Mouse (Mus musculus) limb, embryonic 14.5 days (tissue): ENCODE results near the gene Ttc16. TPM values are rescaled to one million over a fixed set of nuclear protein-coding genes. Genes with fewer than 3 reads are reported as not detected.
A peak's percentile ranks its signal among the peaks of the same experiment; 100 is the strongest.

ENCODE experiments used
- ATAC-seq: fragments of 200-750 bp; cut with Nextera tagmentation; 2 replicates; pipeline ENCODE4 v1.8.0; 2017; ENCODE audit warnings: low read depth, moderate number of reproducible peaks, moderate TSS enrichment; ENCODE audit not compliant: low FRiP score
- DNase-seq: peaks from one replicate; pipeline ENCODE4 v3.0.0-alpha.2; 2015; ENCODE audit warnings: low spot score
- H3K27ac ChIP-seq: fragments of 300-500 bp; sonication (generic); replicated peaks from 2 replicates; pipeline ENCODE4 v1.5.1; 2014; ENCODE audit warnings: low read depth, mild to moderate bottlenecking, low read length, moderate library complexity, mixed read lengths
- H3K27me3 ChIP-seq: fragments of 300-500 bp; sonication (generic); 2 replicates; pipeline ENCODE4 v1.6.1; 2014; ENCODE audit warnings: low read length, mixed read lengths; ENCODE audit not compliant: control insufficient read depth, insufficient read depth
- H3K36me3 ChIP-seq: fragments of 300-500 bp; sonication (generic); 2 replicates; pipeline ENCODE4 v1.6.1; 2014; ENCODE audit warnings: mild to moderate bottlenecking, low read length, moderate library complexity, mixed read lengths; ENCODE audit not compliant: control insufficient read depth, insufficient read depth
- H3K4me1 ChIP-seq: fragments of 300-500 bp; sonication (generic); 2 replicates; pipeline ENCODE4 v1.6.1; 2014; ENCODE audit warnings: antibody characterized with exemption, low read length, mixed read lengths; ENCODE audit not compliant: control insufficient read depth, insufficient read depth
- H3K4me2 ChIP-seq: fragments of 300-500 bp; sonication (generic); replicated peaks from 2 replicates; pipeline ENCODE4 v1.6.1; 2014; ENCODE audit warnings: low read depth, mild to moderate bottlenecking, low read length, moderate library complexity; ENCODE audit not compliant: severe bottlenecking
- H3K4me3 ChIP-seq: fragments of 300-500 bp; sonication (generic); replicated peaks from 2 replicates; pipeline ENCODE4 v1.5.1; 2014; ENCODE audit warnings: low read length
- H3K9ac ChIP-seq: fragments of 300-500 bp; sonication (generic); 2 replicates; pipeline ENCODE4 v1.6.1; 2014; ENCODE audit warnings: mild to moderate bottlenecking, low read depth, low read length, moderate library complexity; ENCODE audit not compliant: severe bottlenecking
- H3K9me3 ChIP-seq: fragments of 300-500 bp; sonication (generic); 2 replicates; pipeline ENCODE4 v1.6.1; 2016; ENCODE audit warnings: low read length; ENCODE audit not compliant: control insufficient read depth
- POLR2A ChIP-seq: fragments of 200-500 bp; IDR thresholded peaks from 2 replicates; pipeline ENCODE4 v1.8.0; 2012; ENCODE audit warnings: inconsistent platforms, mild to moderate bottlenecking, moderate library complexity, borderline replicate concordance; ENCODE audit not compliant: insufficient read depth, insufficient read length; ENCODE audit errors: extremely low read depth
- WGBS: fragments of 180-500 bp; shearing (Covaris S2); extraction: QIAGEN DNeasy Blood & Tissue Kit; methylation state at CpG from one replicate; pipeline ENCODE4 v1.1.7; 2014; 5-methylcytosine and 5-hydroxymethylcytosine counted together
- microRNA counts: library from miRNA; unstranded; fragments of <30 nt; microRNA quantifications from one replicate; lab custom pipeline; 2016
- microRNA-seq: library from miRNA; unstranded; fragments of <30 nt; microRNA quantifications from one replicate; pipeline ENCODE4, GENCODE M21; 2016
- polyA plus RNA-seq, 2 experiments: library from polyadenylated mRNA; depleted of rRNA in 1 of 2; stranded (reverse) in 1 of 2; unstranded in 1 of 2; fragments of >200 nt; fragmentation: Nextera tagmentation in 1 of 2; extraction: Ambion mirVana in 1 of 2; gene quantifications; 2 replicates each; pipeline versions ENCODE4 v1.2.1 to v1.2.3; 2012 to 2014

Ttc16 gene
- polyA plus RNA-seq, 2 experiments: 0.15 to 0.47 TPM

DNA sequence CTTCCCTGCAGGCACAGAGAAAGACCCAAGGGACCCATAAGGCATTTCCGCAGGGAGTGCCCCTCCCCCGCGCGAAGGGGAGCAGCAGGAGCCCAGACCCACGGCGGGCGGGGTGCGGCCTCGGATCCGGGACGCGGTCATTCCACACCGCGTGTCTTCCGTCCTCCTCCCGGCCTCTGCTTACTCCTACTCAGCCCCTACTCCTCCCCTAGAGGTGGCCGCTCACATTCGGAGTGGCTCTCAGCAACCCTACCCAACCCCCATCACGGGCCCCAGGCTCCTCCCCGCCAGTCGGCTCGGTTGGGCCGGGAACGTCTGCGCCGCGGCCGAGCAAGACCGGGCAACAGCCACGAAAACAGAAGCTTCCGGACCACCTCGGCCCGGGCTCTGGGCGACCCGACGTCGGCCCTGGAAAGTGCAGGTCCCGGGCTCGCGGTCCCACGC, 63.3 kb downstream of the Ttc16 start:
- Histone ChIP-seq H3K9ac (peak overlapping the region; percentile 84), H3K27me3 (no peaks in the 10 kb centered on the region), H3K4me3 (peak overlapping the region; percentile 88), H3K27ac (peak overlapping the region; percentile 95), H3K36me3 (peaks cover 41% of the 10 kb centered on the region), H3K4me1 (peaks cover 16% of the 10 kb centered on the region), H3K4me2 (peak overlapping the region; percentile 79), H3K9me3 (no peaks in the 10 kb centered on the region)
- under 1% methylated on average over 41 of the region's 41 CpGs for WGBS
- ATAC-seq: peak; percentile 38; the same call in 1 of the 2 replicates
- TF ChIP-seq POLR2A: no peak
- DNase-seq: peak; percentile 54

DNA sequence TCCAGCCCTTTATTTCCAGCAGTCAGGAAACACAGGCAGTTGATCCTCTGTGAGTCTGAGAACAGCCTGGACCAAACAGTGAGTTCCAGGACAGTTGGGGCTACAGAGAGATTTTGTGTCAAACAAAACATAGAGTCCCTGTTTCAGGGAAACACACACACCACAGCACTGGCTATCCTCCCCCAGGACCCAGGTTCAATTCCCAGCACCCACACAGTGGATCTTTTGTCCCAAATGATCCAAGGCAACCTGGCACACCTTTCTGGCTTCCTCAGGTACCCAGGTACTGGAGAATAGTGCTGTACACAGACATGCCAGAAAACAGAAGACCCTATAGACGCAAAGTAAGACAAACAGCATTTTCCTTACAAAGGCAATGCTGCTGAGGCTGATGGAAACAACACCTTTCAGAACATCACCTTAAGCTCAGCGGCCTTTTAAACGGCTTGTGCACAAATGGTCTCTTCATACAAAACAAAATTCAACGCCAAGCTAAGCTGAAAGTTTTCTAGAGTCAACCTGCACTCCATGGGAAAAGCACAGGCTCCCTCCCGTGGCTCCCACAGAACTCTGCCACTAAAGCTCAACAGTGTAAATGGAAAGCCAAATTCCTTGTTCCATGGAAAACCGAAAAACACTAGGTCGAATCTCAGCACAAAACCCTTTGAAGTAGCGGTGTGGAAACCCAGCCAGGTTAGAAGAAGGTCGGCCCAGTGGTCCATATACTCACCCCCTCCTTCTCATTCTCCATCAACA, 64.0 kb downstream of the Ttc16 start:
- TF ChIP-seq POLR2A: no peak
- Histone ChIP-seq H3K27ac (peak overlapping the region; percentile 95), H3K36me3 (peaks cover 47% of the 10 kb centered on the region), H3K27me3 (no peaks in the 10 kb centered on the region), H3K9ac (peak overlapping the region; percentile 84), H3K4me2 (peak overlapping the region; percentile 79), H3K4me3 (peak overlapping the region; percentile 88), H3K9me3 (no peaks in the 10 kb centered on the region), H3K4me1 (peaks cover 16% of the 10 kb centered on the region)
- ATAC-seq: no peak
- DNase-seq: no peak
- WGBS: 27% methylated on average over 9 of the region's 9 CpGs

DNA sequence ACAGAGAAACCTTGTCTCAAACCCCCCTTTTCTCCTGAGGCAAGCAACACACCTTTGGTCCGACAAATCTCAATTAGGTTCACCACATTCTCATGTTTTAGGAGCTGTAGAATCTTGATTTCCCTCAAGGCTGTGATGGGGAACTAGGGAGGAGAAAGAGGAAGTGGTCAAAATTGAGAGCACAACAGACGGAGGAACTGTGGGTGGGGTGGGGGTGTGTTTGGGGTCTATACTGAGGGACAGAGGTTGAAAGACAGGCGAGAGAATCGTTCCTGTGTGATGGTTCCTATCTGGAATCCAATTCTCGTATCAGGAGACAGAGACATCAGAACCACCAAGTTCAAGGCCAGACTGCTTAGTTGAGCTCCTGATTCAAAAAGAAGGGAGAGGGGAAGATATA, 65.0 kb downstream of the Ttc16 start:
- Histone ChIP-seq H3K36me3 (peaks cover 58% of the 10 kb centered on the region), H3K9ac (no peak overlapping the region), H3K4me2 (no peak overlapping the region), H3K27me3 (no peaks in the 10 kb centered on the region), H3K4me1 (peaks cover 16% of the 10 kb centered on the region), H3K27ac (no peak overlapping the region), H3K9me3 (no peaks in the 10 kb centered on the region), H3K4me3 (no peak overlapping the region)
- WGBS: 89% methylated on average over 5 of the region's 5 CpGs
- no peak for TF ChIP-seq POLR2A
- DNase-seq (no peak), ATAC-seq (no peak)

- Histone ChIP-seq H3K4me3 (no peak overlapping the region), H3K4me2 (no peak overlapping the region), H3K27me3 (no peaks in the 10 kb centered on the region), H3K9me3 (no peaks in the 10 kb centered on the region), H3K9ac (no peak overlapping the region), H3K36me3 (peaks cover 66% of the 10 kb centered on the region), H3K27ac (no peak overlapping the region), H3K4me1 (peaks cover 13% of the 10 kb centered on the region)
- TF ChIP-seq POLR2A: no peak
- 96% methylated on average over 20 of the region's 20 CpGs for whole genome bisulfite sequencing
- ATAC-seq: no peak
- no peak for DNase-seq
Observed at GRCm38 (mm10) chr2:32709521-32710137, 65.8 kb downstream of the Ttc16 start.

DNA sequence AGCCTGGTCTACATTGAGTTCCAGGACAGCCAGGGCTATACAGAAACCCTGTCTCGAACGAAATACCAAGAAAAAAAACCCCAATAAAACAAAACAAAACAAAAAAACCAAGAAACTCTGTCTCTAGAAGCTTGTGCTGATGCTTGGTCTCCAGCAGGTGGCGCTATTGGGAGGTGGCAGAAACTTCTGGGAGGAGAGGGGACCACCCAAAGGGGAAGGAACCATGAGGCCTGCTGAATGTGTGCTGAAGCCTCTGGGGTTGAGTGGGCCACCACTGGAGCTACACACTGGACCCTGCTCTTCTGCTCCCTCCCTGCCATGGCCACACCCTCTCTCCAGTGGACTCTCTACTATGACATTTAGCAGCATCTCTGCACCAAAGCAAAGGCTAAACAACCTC, 66.8 kb downstream of the Ttc16 start:
- no peak for TF ChIP-seq POLR2A
- Histone ChIP-seq H3K4me3 (no peak overlapping the region), H3K9me3 (no peaks in the 10 kb centered on the region), H3K27ac (no peak overlapping the region), H3K36me3 (peaks cover 74% of the 10 kb centered on the region), H3K4me1 (peaks cover 8% of the 10 kb centered on the region), H3K27me3 (no peaks in the 10 kb centered on the region), H3K4me2 (no peak overlapping the region), H3K9ac (no peak overlapping the region)
- DNase-seq: peak; percentile 65
- WGBS: 41% methylated on average over 3 of the region's 3 CpGs
- no peak for ATAC-seq

MicroRNA genes within 50 kb of the gene (microRNA counts, 519-probe panel; counts per million panel counts)
- 1,743 counts per million, percentile 17 among the panel's probes with 10 or more counts for microRNA mmu-miR-2861 (lab: Ali Mortazavi, UCI)

Small RNA genes lying within 50 kb of the gene (microRNA-seq; reads per million reads assigned to microRNA genes)
- gene Mir2861 (not detected), gene Mir3960 (not detected)

Other genes starting within 250 kb of the Ttc16 start
- 15.3 and 22.8 TPM in 2 replicates for gene Fam102a, start 240.3 kb downstream of the Ttc16 start, polyA plus RNA-seq (2012; rRNA removed)
- gene Fam102a, start 240.3 kb downstream of the Ttc16 start, polyA plus RNA-seq (2014; fragmentation: Nextera tagmentation; extraction: Ambion mirVana): 17.2 TPM in 2 replicates
- gene Dpm2, start 204.8 kb downstream of the Ttc16 start, polyA plus RNA-seq (2012; rRNA removed): 146 and 178 TPM in 2 replicates
- 122 TPM in 2 replicates for gene Dpm2, start 204.8 kb downstream of the Ttc16 start, polyA plus RNA-seq (2014; fragmentation: Nextera tagmentation; extraction: Ambion mirVana)
- gene Pip5kl1, start 200.8 kb downstream of the Ttc16 start, polyA plus RNA-seq (2012; rRNA removed): 1.9 and 3.1 TPM in 2 replicates
- 0.43 and 1.3 TPM in 2 replicates for gene Pip5kl1, start 200.8 kb downstream of the Ttc16 start, polyA plus RNA-seq (2014; fragmentation: Nextera tagmentation; extraction: Ambion mirVana)
- gene 9430097D07Rik, start 199.9 kb downstream of the Ttc16 start, polyA plus RNA-seq (2012; rRNA removed): 0.09 TPM in 1 of 2 replicates, not detected in the other
- 0.17 TPM in 1 of 2 replicates, not detected in the other for gene 9430097D07Rik, start 199.9 kb downstream of the Ttc16 start, polyA plus RNA-seq (2014; fragmentation: Nextera tagmentation; extraction: Ambion mirVana)
- 31.8 and 44.9 TPM in 2 replicates for gene St6galnac4, start 188.5 kb downstream of the Ttc16 start, polyA plus RNA-seq (2012; rRNA removed)
- 33.3 and 33.9 TPM in 2 replicates for gene St6galnac4, start 188.5 kb downstream of the Ttc16 start, polyA plus RNA-seq (2014; fragmentation: Nextera tagmentation; extraction: Ambion mirVana)
- gene St6galnac6, start 175.9 kb downstream of the Ttc16 start, polyA plus RNA-seq (2012; rRNA removed): 39.2 and 52.9 TPM in 2 replicates
- 10.7 and 11.7 TPM in 2 replicates for gene St6galnac6, start 175.9 kb downstream of the Ttc16 start, polyA plus RNA-seq (2014; fragmentation: Nextera tagmentation; extraction: Ambion mirVana)
- gene Ak1, start 153.9 kb downstream of the Ttc16 start, polyA plus RNA-seq (2012; rRNA removed): 25.5 and 26.7 TPM in 2 replicates
- gene Ak1, start 153.9 kb downstream of the Ttc16 start, polyA plus RNA-seq (2014; fragmentation: Nextera tagmentation; extraction: Ambion mirVana): 44.1 and 56.2 TPM in 2 replicates
- gene Eng, start 129.0 kb downstream of the Ttc16 start, polyA plus RNA-seq (2012; rRNA removed): 61.4 and 91.8 TPM in 2 replicates
- gene Eng, start 129.0 kb downstream of the Ttc16 start, polyA plus RNA-seq (2014; fragmentation: Nextera tagmentation; extraction: Ambion mirVana): 49.3 and 52.2 TPM in 2 replicates
- 75.7 and 101 TPM in 2 replicates for gene Fpgs, start 71.5 kb downstream of the Ttc16 start, polyA plus RNA-seq (2012; rRNA removed)
- gene Fpgs, start 71.5 kb downstream of the Ttc16 start, polyA plus RNA-seq (2014; fragmentation: Nextera tagmentation; extraction: Ambion mirVana): 30.7 and 33.4 TPM in 2 replicates
- gene Cdk9, start 62.6 kb downstream of the Ttc16 start, polyA plus RNA-seq (2012; rRNA removed): 211 and 240 TPM in 2 replicates
- 84.7 and 87.1 TPM in 2 replicates for gene Cdk9, start 62.6 kb downstream of the Ttc16 start, polyA plus RNA-seq (2014; fragmentation: Nextera tagmentation; extraction: Ambion mirVana)
- 36.8 and 52.0 TPM in 2 replicates for gene Sh2d3c, start 54.6 kb downstream of the Ttc16 start, polyA plus RNA-seq (2012; rRNA removed)
- gene Sh2d3c, start 54.6 kb downstream of the Ttc16 start, polyA plus RNA-seq (2014; fragmentation: Nextera tagmentation; extraction: Ambion mirVana): 18.5 and 20.3 TPM in 2 replicates
- gene 6330409D20Rik, start 34.6 kb downstream of the Ttc16 start, polyA plus RNA-seq (2012; rRNA removed): 0.14 and 0.15 TPM in 2 replicates
- gene 6330409D20Rik, start 34.6 kb downstream of the Ttc16 start, polyA plus RNA-seq (2014; fragmentation: Nextera tagmentation; extraction: Ambion mirVana): not detected in 2 replicates
- 82.6 and 169 TPM in 2 replicates for gene Tor2a, start 18.4 kb downstream of the Ttc16 start, polyA plus RNA-seq (2012; rRNA removed)
- 81.2 and 86.2 TPM in 2 replicates for gene Tor2a, start 18.4 kb downstream of the Ttc16 start, polyA plus RNA-seq (2014; fragmentation: Nextera tagmentation; extraction: Ambion mirVana)
- 11.3 and 11.5 TPM in 2 replicates for gene Ptrh1, start 153 bp upstream of the Ttc16 start, polyA plus RNA-seq (2012; rRNA removed)
- gene Ptrh1, start 153 bp upstream of the Ttc16 start, polyA plus RNA-seq (2014; fragmentation: Nextera tagmentation; extraction: Ambion mirVana): 5.1 and 5.8 TPM in 2 replicates
- 0.04 and 0.05 TPM in 2 replicates for gene Cfap157, start 8.8 kb upstream of the Ttc16 start, polyA plus RNA-seq (2012; rRNA removed)
- 0.11 and 0.12 TPM in 2 replicates for gene Cfap157, start 8.8 kb upstream of the Ttc16 start, polyA plus RNA-seq (2014; fragmentation: Nextera tagmentation; extraction: Ambion mirVana)
- 22.2 and 22.3 TPM in 2 replicates for gene Stxbp1, start 71.6 kb upstream of the Ttc16 start, polyA plus RNA-seq (2012; rRNA removed)
- 15.8 and 20.8 TPM in 2 replicates for gene Stxbp1, start 71.6 kb upstream of the Ttc16 start, polyA plus RNA-seq (2014; fragmentation: Nextera tagmentation; extraction: Ambion mirVana)
- gene Fam129b, start 100.5 kb upstream of the Ttc16 start, polyA plus RNA-seq (2012; rRNA removed): 73.5 and 81.0 TPM in 2 replicates
- 45.9 and 46.2 TPM in 2 replicates for gene Fam129b, start 100.5 kb upstream of the Ttc16 start, polyA plus RNA-seq (2014; fragmentation: Nextera tagmentation; extraction: Ambion mirVana)
- 1,366 and 1,484 TPM in 2 replicates for gene Rpl12, start 185.9 kb upstream of the Ttc16 start, polyA plus RNA-seq (2012; rRNA removed)
- gene Rpl12, start 185.9 kb upstream of the Ttc16 start, polyA plus RNA-seq (2014; fragmentation: Nextera tagmentation; extraction: Ambion mirVana): 237 and 247 TPM in 2 replicates
- gene Lrsam1, start 186.0 kb upstream of the Ttc16 start, polyA plus RNA-seq (2012; rRNA removed): 18.0 and 20.3 TPM in 2 replicates
- gene Lrsam1, start 186.0 kb upstream of the Ttc16 start, polyA plus RNA-seq (2014; fragmentation: Nextera tagmentation; extraction: Ambion mirVana): 9.4 and 11.5 TPM in 2 replicates
- 26.0 and 40.6 TPM in 2 replicates for gene Slc2a8, start 206.4 kb upstream of the Ttc16 start, polyA plus RNA-seq (2012; rRNA removed)
- gene Slc2a8, start 206.4 kb upstream of the Ttc16 start, polyA plus RNA-seq (2014; fragmentation: Nextera tagmentation; extraction: Ambion mirVana): 16.8 and 20.4 TPM in 2 replicates